Mouse (Mus musculus): ENCODE results near the gene Adamtsl5.

- TF ChIP-seq CTCF (IDR thresholded peaks at IDR 0.05; ENCODE audit: low read depth) (no peak), EP300 (optimal IDR thresholded peaks at IDR 0.05) (no peak)
These were observed 46.9 kb upstream of the Adamtsl5 start for GRCm38 (mm10) chr10:80395025-80395627.
